Mouse (Mus musculus) liver, embryonic 13.5 days (tissue): Measurements from ENCODE around the gene Foxn3. TPM values are rescaled to one million over a fixed set of nuclear protein-coding genes. Genes with fewer than 3 reads are reported as not detected.
A peak's percentile ranks its signal among the peaks of the same experiment; 100 is the strongest.

Experiments used
- ATAC-seq: fragments of 200-750 bp; cut with Nextera tagmentation; 2 replicates; pipeline ENCODE4 v1.8.0; 2017; ENCODE audit warnings: low read depth, mild to moderate bottlenecking, moderate number of reproducible peaks, moderate library complexity
- DNase-seq: peaks from one replicate; pipeline ENCODE4 v3.0.0; 2022
- H3K27ac ChIP-seq: fragments of 300-500 bp; sonication (generic); 2 replicates; pipeline ENCODE4 v1.5.1; 2015; ENCODE audit warnings: moderate library complexity, mild to moderate bottlenecking, inconsistent platforms
- H3K27me3 ChIP-seq: fragments of 300-500 bp; sonication (generic); 2 replicates; pipeline ENCODE4 v1.6.1; 2015; ENCODE audit warnings: mild to moderate bottlenecking, inconsistent platforms
- H3K36me3 ChIP-seq: fragments of 300-500 bp; sonication (generic); 2 replicates; pipeline ENCODE4 v1.6.1; 2015; ENCODE audit warnings: mild to moderate bottlenecking, inconsistent platforms
- H3K4me1 ChIP-seq: fragments of 300-500 bp; sonication (generic); replicated peaks from 2 replicates; pipeline ENCODE4 v1.6.1; 2015; ENCODE audit warnings: inconsistent platforms
- H3K4me2 ChIP-seq: fragments of 300-500 bp; sonication (generic); 2 replicates; pipeline ENCODE4 v1.6.1; 2015; ENCODE audit warnings: inconsistent platforms, mild to moderate bottlenecking, moderate library complexity
- H3K4me3 ChIP-seq: fragments of 300-500 bp; sonication (generic); replicated peaks from 2 replicates; pipeline ENCODE4 v1.5.1; 2015; ENCODE audit warnings: mild to moderate bottlenecking, inconsistent platforms
- H3K9ac ChIP-seq: fragments of 300-500 bp; sonication (generic); 2 replicates; pipeline ENCODE4 v1.6.1; 2015; ENCODE audit warnings: mild to moderate bottlenecking, inconsistent platforms
- H3K9me3 ChIP-seq: fragments of 300-500 bp; sonication (generic); replicated peaks from 2 replicates; pipeline ENCODE4 v1.6.1; 2016; ENCODE audit warnings: inconsistent platforms
- WGBS: fragments of 180-500 bp; shearing (Covaris S2); methylation state at CpG from one replicate; pipeline ENCODE4 v1.1.7; 2015; ENCODE audit not compliant: insufficient replicate concordance; 5-methylcytosine and 5-hydroxymethylcytosine counted together
- polyA plus RNA-seq: library from polyadenylated mRNA; unstranded; fragments of >200 nt; fragmentation: Nextera tagmentation; extraction: Ambion mirVana; gene quantifications from 2 replicates; pipeline ENCODE4 v1.2.1, GENCODE M21; 2015

The Foxn3 gene
- polyA plus RNA-seq, 1 experiment from 2014 or later: 18.1 TPM

DNA sequence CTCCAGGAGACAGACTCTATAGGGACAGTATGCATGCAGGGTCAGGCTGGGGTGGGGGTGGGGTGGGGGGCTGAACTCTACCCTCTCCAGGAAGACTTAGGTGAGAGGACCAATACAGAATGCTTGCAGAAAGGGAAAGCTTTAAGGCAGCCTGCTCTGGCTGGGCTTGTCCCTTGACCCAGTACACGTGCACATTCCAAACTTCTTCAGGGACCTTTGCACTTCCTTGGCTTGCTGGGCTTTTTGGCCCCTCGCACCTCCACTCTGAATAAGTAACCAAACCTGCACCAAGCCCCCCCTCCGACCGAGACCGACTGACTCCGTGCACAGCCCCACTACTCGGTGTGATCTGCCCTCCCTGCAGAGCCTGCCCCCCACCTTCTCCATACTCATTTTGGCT, 151.3 kb downstream of the Foxn3 start:
- ATAC-seq (no peak), DNase-seq (no peak)
- Histone ChIP-seq H3K9me3 (no peaks in the 10 kb centered on the region), H3K4me1 (peaks cover 45% of the 10 kb centered on the region), H3K27me3 (no peaks in the 10 kb centered on the region), H3K27ac (no peak overlapping the region), H3K4me2 (no peak overlapping the region), H3K36me3 (no peaks in the 10 kb centered on the region), H3K9ac (no peak overlapping the region), H3K4me3 (no peak overlapping the region)
- 60% methylated on average over 7 of the region's 7 CpGs for WGBS

DNA sequence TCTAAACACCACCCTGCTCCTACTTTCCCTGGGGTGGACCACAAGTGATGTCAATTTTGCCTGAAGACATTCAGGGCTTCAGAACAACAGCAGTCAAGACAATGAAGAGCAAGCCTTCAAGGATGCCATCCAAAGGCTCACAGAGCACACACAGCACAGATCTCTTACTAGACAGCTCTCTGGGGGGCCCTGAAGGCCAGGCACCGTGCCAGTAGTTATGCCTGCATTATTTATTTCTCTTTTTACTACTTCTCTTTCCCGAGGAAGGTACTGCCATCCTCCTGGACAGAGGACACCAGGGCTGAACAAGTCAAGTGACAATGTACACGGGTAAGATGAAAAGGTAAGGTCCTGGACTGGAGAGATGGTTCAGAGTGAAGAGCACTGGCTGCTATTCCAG, 154.7 kb downstream of the Foxn3 start:
- DNase-seq (no peak), ATAC-seq (no peak)
- H3K27me3 ChIP-seq: no peaks in the 10 kb centered on the region
- H3K27ac ChIP-seq: no peak overlapping the region
- no peaks in the 10 kb centered on the region for H3K9me3 ChIP-seq
- WGBS: 65% methylated on average over 3 of the region's 3 CpGs
- H3K4me1 ChIP-seq: peaks cover 51% of the 10 kb centered on the region
- no peak overlapping the region for H3K9ac ChIP-seq
- H3K36me3 ChIP-seq: no peaks in the 10 kb centered on the region
- H3K4me2 ChIP-seq: no peak overlapping the region
- H3K4me3 ChIP-seq: no peak overlapping the region

DNA sequence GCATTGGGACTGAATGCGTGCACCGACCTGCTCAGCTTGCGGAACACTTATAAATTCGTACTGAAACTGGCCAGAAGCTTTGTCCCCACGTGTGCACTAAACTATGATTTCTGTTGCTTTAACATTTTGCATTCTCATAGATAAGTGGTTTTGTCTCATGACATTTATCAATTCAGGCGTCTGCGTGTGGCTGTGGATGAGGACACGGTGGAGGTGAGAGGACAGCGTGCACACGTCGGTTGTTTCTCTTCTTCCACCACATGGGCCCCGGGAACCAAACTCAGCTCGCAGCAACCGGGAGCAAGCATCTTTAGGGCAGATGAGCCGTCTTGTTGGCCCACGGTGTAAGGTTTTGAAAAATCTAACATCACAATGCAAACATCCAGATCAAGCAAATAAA, 155.3 kb downstream of the Foxn3 start:
- 67% methylated on average over 16 of the region's 16 CpGs for WGBS
- ATAC-seq (no peak; the same call in 1 of the 2 replicates), DNase-seq (no peak)
- Histone ChIP-seq H3K36me3 (no peaks in the 10 kb centered on the region), H3K9ac (no peak overlapping the region), H3K4me2 (peak overlapping the region; percentile 63; the same call in 1 of the 2 replicates), H3K27me3 (no peaks in the 10 kb centered on the region), H3K9me3 (no peaks in the 10 kb centered on the region), H3K4me1 (peaks cover 50% of the 10 kb centered on the region), H3K4me3 (no peak overlapping the region), H3K27ac (no peak overlapping the region)

DNA sequence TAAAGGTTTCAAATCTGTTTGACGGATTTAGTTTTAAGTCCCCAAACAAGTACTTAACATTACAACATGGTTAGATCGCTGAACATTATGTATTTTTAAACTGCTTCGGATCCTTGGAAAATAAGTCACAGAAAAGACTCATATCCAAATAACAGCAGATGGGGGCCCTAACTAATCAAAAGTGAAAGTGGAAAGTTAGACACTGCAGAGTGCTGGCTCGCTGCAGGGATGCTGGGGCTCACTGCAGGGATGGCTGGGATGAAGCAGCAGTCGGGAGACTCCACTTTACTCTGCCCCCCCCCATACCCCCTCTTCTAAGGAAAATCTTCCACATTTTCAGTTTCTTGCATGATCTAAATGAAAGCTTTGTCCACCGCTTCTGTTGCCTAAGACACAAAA, 156.1 kb downstream of the Foxn3 start:
- ATAC-seq (peak; percentile 66), DNase-seq (no peak)
- Histone ChIP-seq H3K27ac (peak overlapping the region; percentile 42; the same call in 1 of the 2 replicates), H3K4me2 (peak overlapping the region; percentile 63), H3K9me3 (no peaks in the 10 kb centered on the region), H3K36me3 (no peaks in the 10 kb centered on the region), H3K27me3 (no peaks in the 10 kb centered on the region), H3K4me3 (peak overlapping the region; percentile 43), H3K9ac (peak overlapping the region; percentile 47), H3K4me1 (peaks cover 49% of the 10 kb centered on the region)
- 61% methylated on average over 6 of the region's 6 CpGs for WGBS

DNA sequence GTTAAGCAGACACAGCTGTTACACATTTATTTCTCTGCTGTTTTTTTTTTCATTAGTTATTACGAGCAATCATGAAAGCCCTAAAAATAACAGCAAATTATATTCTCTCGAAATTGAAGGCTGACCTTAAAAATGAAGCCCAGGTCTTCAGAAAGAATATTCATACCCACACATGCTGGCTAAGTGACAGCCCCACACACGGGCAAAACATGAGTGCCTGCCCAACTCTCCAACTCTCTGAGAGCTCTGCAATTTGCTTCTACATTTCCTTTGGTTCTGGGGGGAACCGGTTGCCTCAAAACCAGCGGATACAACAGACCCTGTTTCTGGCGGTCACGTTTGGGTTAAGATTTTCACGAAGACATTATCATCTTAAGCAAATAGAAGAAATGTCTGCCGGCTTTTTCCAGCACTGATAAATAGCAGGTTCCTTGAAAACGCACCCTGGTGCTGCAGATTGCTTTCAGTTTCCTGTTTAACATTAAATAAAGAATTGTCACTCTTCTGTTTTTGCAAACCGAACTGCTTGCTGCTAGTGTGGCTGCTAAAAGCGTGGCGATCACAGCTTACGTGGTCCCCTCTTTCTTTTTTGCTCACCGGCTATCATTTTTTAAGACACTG, 156.6 kb downstream of the Foxn3 start:
- no peaks in the 10 kb centered on the region for H3K27me3 ChIP-seq
- no peak for ATAC-seq

DNA sequence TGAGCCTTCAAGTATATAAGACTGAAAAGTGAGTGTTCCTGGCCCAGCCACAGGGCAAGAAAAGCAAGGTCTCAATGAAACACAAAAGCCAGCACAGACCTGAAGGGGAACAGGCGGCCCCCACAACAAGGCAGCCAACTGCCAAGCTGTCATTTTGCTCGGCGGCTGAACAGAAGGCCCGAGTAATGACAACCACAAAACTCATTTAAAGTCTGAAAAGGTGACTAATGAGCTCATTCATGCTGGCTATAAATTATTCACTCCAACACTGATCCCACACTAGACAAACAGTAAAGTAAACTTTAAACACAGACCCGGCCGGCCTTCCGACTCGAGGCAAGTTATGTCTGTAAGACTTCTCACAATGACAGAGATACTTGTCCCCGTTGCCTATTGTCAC, 157.1 kb downstream of the Foxn3 start:
- DNase-seq (no peak), ATAC-seq (no peak)
- H3K27me3 ChIP-seq: no peaks in the 10 kb centered on the region
- H3K4me1 ChIP-seq: peaks cover 40% of the 10 kb centered on the region
- H3K4me2 ChIP-seq: peak overlapping the region; percentile 63
- H3K36me3 ChIP-seq: no peaks in the 10 kb centered on the region
- peak overlapping the region; percentile 50; the same call in 1 of the 2 replicates for H3K27ac ChIP-seq
- H3K9me3 ChIP-seq: no peaks in the 10 kb centered on the region
- peak overlapping the region; percentile 34; the same call in 1 of the 2 replicates for H3K9ac ChIP-seq
- 0 out of 2 replicates have a peak overlapping the region, but pooled peaks have one; percentile 3 for H3K4me3 ChIP-seq
- WGBS: 51% methylated on average over 9 of the region's 9 CpGs

More for the DNA sequence above, 156.6 kb downstream of the Foxn3 start:
- H3K4me2 ChIP-seq: peak overlapping the region; percentile 63
- H3K9me3 ChIP-seq: no peaks in the 10 kb centered on the region
- H3K36me3 ChIP-seq: no peaks in the 10 kb centered on the region
- peak overlapping the region; percentile 50; the same call in 1 of the 2 replicates for H3K27ac ChIP-seq
- H3K4me3 ChIP-seq: peak overlapping the region; percentile 43
- no peak for DNase-seq
- 45% methylated on average over 15 of the region's 15 CpGs for WGBS
- peak overlapping the region; percentile 47 for H3K9ac ChIP-seq
- peaks cover 44% of the 10 kb centered on the region for H3K4me1 ChIP-seq

DNA sequence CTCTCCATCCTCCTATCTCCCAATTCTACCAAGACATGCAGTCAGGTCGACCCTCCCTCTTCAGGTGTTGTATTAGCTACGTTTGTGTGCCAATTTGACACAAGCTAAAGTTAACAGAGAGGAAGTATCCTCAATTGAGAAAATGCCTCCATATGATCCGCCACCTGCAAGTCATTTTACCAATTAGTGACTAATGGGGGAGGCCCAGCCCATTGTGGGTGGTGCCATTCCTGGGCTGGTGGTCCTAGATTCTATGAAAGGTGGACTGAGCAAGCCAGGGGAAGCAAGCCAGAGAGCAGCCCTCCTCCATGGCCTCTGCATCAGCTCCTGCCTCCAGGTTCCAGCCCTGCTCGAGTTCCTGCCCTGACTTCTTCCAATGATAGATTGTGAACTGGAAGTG, 158.0 kb downstream of the Foxn3 start:
- no peak overlapping the region for H3K4me3 ChIP-seq
- H3K27me3 ChIP-seq: no peaks in the 10 kb centered on the region
- no peak overlapping the region for H3K4me2 ChIP-seq
- peaks cover 38% of the 10 kb centered on the region for H3K4me1 ChIP-seq
- H3K36me3 ChIP-seq: no peaks in the 10 kb centered on the region
- H3K9ac ChIP-seq: no peak overlapping the region
- no peak overlapping the region for H3K27ac ChIP-seq
- ATAC-seq (no peak), DNase-seq (no peak)
- no peaks in the 10 kb centered on the region for H3K9me3 ChIP-seq
- WGBS: 65% methylated on average over 4 of the region's 4 CpGs

DNA sequence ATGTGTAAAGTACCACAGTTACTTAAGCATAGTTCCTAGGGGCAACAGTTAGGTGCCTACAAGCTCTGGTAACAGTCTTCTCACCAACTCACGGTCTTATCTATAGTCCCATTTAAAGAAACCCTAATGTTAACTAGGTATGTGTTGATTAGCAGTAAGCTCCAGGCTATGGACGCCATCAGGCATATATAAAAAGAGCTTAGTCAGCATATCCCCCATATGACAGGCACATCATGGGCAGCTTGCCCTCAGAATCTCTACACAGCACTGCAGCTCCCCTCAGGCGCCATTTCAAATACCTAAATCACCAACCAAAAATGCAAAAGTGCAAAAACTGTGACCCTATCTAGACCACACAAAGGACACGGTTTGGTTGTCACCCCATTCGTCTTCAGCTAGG, 160.4 kb downstream of the Foxn3 start:
- no peaks in the 10 kb centered on the region for H3K27me3 ChIP-seq
- no peak overlapping the region for H3K9ac ChIP-seq
- H3K9me3 ChIP-seq: no peaks in the 10 kb centered on the region
- H3K4me2 ChIP-seq: no peak overlapping the region
- DNase-seq (no peak), ATAC-seq (no peak)
- H3K4me1 ChIP-seq: peaks cover 27% of the 10 kb centered on the region
- WGBS: 72% methylated on average over 5 of the region's 5 CpGs
- no peak overlapping the region for H3K4me3 ChIP-seq
- no peaks in the 10 kb centered on the region for H3K36me3 ChIP-seq
- H3K27ac ChIP-seq: no peak overlapping the region

DNA sequence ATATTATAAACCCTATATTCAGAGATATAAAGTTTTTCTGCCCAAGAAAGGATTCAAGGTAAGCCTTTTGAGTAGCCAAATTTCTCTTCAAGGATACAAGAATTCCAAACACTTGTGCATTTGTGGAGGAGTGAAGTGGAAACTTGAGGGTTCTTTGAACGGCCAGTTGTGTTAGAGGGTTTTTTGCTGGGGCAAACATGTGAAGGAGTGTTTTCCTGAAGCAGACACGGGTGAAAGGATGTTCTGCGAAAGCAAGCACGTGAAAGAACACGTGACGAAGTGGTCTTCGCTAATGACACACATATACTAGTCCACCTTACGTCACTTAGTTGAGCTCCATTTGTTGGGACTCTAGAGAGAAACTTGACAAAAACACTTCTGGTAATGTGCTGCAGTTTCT, 162.5 kb downstream of the Foxn3 start:
- no peak overlapping the region for H3K9ac ChIP-seq
- DNase-seq (no peak), ATAC-seq (no peak)
- H3K27ac ChIP-seq: no peak overlapping the region
- peaks cover 13% of the 10 kb centered on the region for H3K4me1 ChIP-seq
- no peaks in the 10 kb centered on the region for H3K9me3 ChIP-seq
- H3K27me3 ChIP-seq: no peaks in the 10 kb centered on the region
- no peaks in the 10 kb centered on the region for H3K36me3 ChIP-seq
- WGBS: 90% methylated on average over 8 of the region's 8 CpGs
- H3K4me3 ChIP-seq: no peak overlapping the region
- H3K4me2 ChIP-seq: no peak overlapping the region

DNA sequence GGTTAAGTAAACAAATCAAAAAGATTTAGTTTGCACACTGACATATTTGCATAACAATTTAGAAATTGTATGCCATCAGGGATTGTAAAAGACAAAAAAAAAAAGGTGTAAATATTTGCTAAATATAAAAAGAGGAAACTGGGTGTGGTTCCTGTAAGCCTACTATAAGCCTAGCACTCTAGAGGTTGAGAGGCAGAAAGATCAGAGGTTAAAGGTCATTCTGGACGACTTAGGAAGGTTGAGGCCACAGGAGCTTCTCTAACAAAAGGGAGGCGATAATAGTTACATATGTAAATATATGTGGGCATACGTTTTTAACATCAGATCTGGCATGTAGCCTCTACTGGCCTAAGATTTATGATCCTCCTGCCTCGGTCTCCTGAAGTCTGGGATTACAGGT, 163.8 kb downstream of the Foxn3 start:
- peaks cover 19% of the 10 kb centered on the region for H3K4me1 ChIP-seq
- H3K9ac ChIP-seq: no peak overlapping the region
- no peaks in the 10 kb centered on the region for H3K27me3 ChIP-seq
- H3K4me2 ChIP-seq: no peak overlapping the region
- no peaks in the 10 kb centered on the region for H3K36me3 ChIP-seq
- no peak overlapping the region for H3K4me3 ChIP-seq
- H3K27ac ChIP-seq: no peak overlapping the region
- WGBS: 69% methylated on average over 4 of the region's 4 CpGs
- no peaks in the 10 kb centered on the region for H3K9me3 ChIP-seq
- DNase-seq (no peak), ATAC-seq (no peak)

DNA sequence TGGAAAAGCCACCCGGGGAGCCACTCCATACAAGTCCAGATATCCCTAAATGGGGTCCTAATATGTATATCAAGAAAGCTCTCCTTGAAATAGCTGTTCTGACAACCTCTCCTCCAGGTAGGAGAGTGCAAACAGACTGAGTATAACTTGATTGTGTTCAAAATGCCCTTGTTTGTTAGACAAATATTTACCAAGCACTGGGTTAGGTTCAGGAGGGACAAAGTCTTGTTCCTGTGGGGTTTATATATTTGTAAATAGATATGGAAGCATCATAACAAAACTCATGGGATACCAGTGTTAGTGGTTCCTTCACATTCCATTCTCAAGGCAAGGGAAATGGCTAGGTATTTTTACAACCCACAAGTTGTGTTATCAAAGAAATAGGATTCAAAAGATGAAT, 166.9 kb downstream of the Foxn3 start:
- DNase-seq: no peak
- ATAC-seq: no peak
- Histone ChIP-seq H3K4me2 (no peak overlapping the region), H3K36me3 (no peaks in the 10 kb centered on the region), H3K4me1 (peaks cover 38% of the 10 kb centered on the region), H3K9me3 (no peaks in the 10 kb centered on the region), H3K27me3 (no peaks in the 10 kb centered on the region), H3K27ac (no peak overlapping the region), H3K4me3 (no peak overlapping the region), H3K9ac (no peak overlapping the region)
- 65% methylated on average over 1 of the region's 1 CpGs for WGBS

DNA sequence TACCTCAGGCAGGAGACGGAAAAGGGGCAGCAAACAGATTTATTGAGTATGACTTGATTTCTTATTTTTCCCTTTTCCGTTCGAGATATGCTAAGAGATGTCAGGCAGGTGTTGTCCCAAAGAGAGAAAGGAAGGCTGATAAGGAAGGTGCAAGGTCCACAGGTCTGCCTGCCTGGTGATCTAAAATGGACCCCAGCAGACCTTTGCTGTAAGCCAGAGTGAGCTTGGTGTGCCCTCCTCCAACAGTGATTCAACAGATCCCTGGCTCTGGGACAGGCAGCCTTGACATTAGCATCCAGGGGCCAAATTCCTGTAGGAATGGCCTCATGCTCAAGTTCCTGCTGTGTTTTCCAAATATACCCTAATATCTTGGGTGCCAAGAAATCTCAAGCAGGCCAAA, 168.3 kb downstream of the Foxn3 start:
- Histone ChIP-seq H3K4me2 (no peak overlapping the region; the same call in 1 of the 2 replicates), H3K27me3 (no peaks in the 10 kb centered on the region), H3K4me3 (no peak overlapping the region), H3K4me1 (peaks cover 47% of the 10 kb centered on the region), H3K9me3 (no peaks in the 10 kb centered on the region), H3K27ac (peak overlapping the region; percentile 61), H3K9ac (no peak overlapping the region), H3K36me3 (no peaks in the 10 kb centered on the region)
- ATAC-seq (no peak), DNase-seq (no peak)
- 81% methylated on average over 3 of the region's 3 CpGs for WGBS
